Mouse (Mus musculus): ENCODE results near the gene Zkscan14.
A peak's percentile ranks its signal among the peaks of the same experiment; 100 is the strongest.

Gene Zkscan14

GRCm38 (mm10) chr5:145202446-145202845 is 778 bp upstream of the Zkscan14 start:
- no peak for DNase-seq (ENCODE audit: low read depth)

- no peak for DNase-seq (ENCODE audit: low read depth)
Measured at GRCm38 (mm10) chr5:145200387-145200786, 1.3 kb downstream of the Zkscan14 start.

GRCm38 (mm10) chr5:145191962-145192361 is 9.7 kb downstream of the Zkscan14 start, which contains the start of gene Atp5j2:
TSS of gene Atp5j2 (minus strand) at chr5:145192062.
- no peak for DNase-seq (ENCODE audit: low read depth)

GRCm38 (mm10) chr5:145190875-145191798 is 10.5 kb downstream of the Zkscan14 start:
- DNase-seq (ENCODE audit: low read depth) = peak; percentile 82

GRCm38 (mm10) chr5:145190373-145190772 is 11.3 kb downstream of the Zkscan14 start:
- DNase-seq (ENCODE audit: low read depth) = peak; percentile 48

GRCm38 (mm10) chr5:145189416-145189815 is 12.3 kb downstream of the Zkscan14 start:
- DNase-seq (ENCODE audit: low read depth) = peak; percentile 45

GRCm38 (mm10) chr5:145185244-145185643 is 16.4 kb downstream of the Zkscan14 start:
- DNase-seq (ENCODE audit: low read depth) = no peak

- no peak for DNase-seq (ENCODE audit: low read depth)
Measured at GRCm38 (mm10) chr5:145178461-145178980, 23.1 kb downstream of the Zkscan14 start.

- DNase-seq (ENCODE audit: low read depth) = no peak
Measured at GRCm38 (mm10) chr5:145167306-145167661, 34.4 kb downstream of the Zkscan14 start.

- DNase-seq (ENCODE audit: low read depth) = peak; percentile 99
Measured at GRCm38 (mm10) chr5:145166536-145167305, 34.9 kb downstream of the Zkscan14 start, which contains the start of the genes Ptcd1 and Cpsf4. TSS of gene Ptcd1 (minus strand) at chr5:145167108. TSS of gene Cpsf4 (plus strand) at chr5:145167213.

- no peak for DNase-seq (ENCODE audit: low read depth)
Measured at GRCm38 (mm10) chr5:145165184-145165583, 36.5 kb downstream of the Zkscan14 start.

- DNase-seq (ENCODE audit: low read depth) = no peak
Measured at GRCm38 (mm10) chr5:145164710-145165109, 37.0 kb downstream of the Zkscan14 start.

- no peak for DNase-seq (ENCODE audit: low read depth)
Measured at GRCm38 (mm10) chr5:145161361-145161760, 40.3 kb downstream of the Zkscan14 start.

- DNase-seq (ENCODE audit: low read depth) = no peak
Measured at GRCm38 (mm10) chr5:145152690-145153089, 49.0 kb downstream of the Zkscan14 start.

- no peak for DNase-seq (ENCODE audit: low read depth)
Measured at GRCm38 (mm10) chr5:145149294-145149693, 52.4 kb downstream of the Zkscan14 start.

GRCm38 (mm10) chr5:145147748-145148147 is 53.9 kb downstream of the Zkscan14 start:
- DNase-seq (ENCODE audit: low read depth) = no peak

Measured in c-Kit-positive CD71-positive TER-119-negative erythroid progenitor cells, embryonic 14.5 days (primary cell).